In genomic region chr15:7934580-7934979, GRCm38 (mm10) we compare ENCODE assay signal across 11 mouse cellular contexts.
DNase-seq lines count a peak whose midpoint lies in the region; ATAC-seq and TF ChIP-seq lines count a peak whose summit lies in the region.
"Had no signal": no experiment of that assay in that cellular context is flagged by ENCODE, and none has a peak within 500 bp of the region (broad histone marks: within the 10 kb centered on the region; RNA-seq: fewer than 3 reads in every experiment).

No protein-coding gene starts in this region.

- H3K4me2 ChIP-seq in kidney, embryonic 16.5 days (replicated peaks; ENCODE audit: low read depth, low read length): peak overlapping the region; percentile 16
- H3K4me2 ChIP-seq in heart, embryonic 11.5 days: peak overlapping the region; percentile 59
- H3K4me2 ChIP-seq in heart, postnatal 0 days (ENCODE audit: low read depth, low read length): peak overlapping the region; percentile 58

- peaks cover 8% of the 10 kb centered on the region; the same call in 1 of the 2 replicates for H3K4me1 ChIP-seq in kidney, embryonic 16.5 days (ENCODE audit: insufficient read depth, low read length)
- H3K4me1 ChIP-seq in heart, embryonic 11.5 days (ENCODE audit: control insufficient read depth, insufficient read depth, low read length): peaks cover 5% of the 10 kb centered on the region; the same call in 1 of the 2 replicates
- H3K4me1 ChIP-seq in heart, postnatal 0 days (ENCODE audit: control insufficient read depth, insufficient read depth): peaks cover 9% of the 10 kb centered on the region; the same call in 1 of the 2 replicates
- no peaks in the 10 kb centered on the region for H3K4me1 ChIP-seq in cerebellum, adult 2 months (ENCODE audit: control insufficient read depth, insufficient read depth, low read length)

- no peak for TF ChIP-seq CTCF in heart, postnatal 0 days (IDR thresholded peaks at IDR 0.05; ENCODE audit: low read depth)
- no peak for TF ChIP-seq CTCF in cerebellum, adult 2 months (IDR thresholded peaks at IDR 0.05; ENCODE audit: borderline replicate concordance, insufficient read depth, low read depth, low read length)

- no peak for TF ChIP-seq POLR2A in cerebellum, adult 2 months (IDR thresholded peaks at IDR 0.05; ENCODE audit: borderline replicate concordance, insufficient read depth, low read length)

- no peak overlapping the region for H3K4me3 ChIP-seq in kidney, embryonic 16.5 days (ENCODE audit: low read length)
- no peak overlapping the region for H3K4me3 ChIP-seq in heart, embryonic 11.5 days (ENCODE audit: low read depth, low read length)
- H3K4me3 ChIP-seq in heart, postnatal 0 days (ENCODE audit: low read depth, low read length): peak overlapping the region; percentile 3; the same call in 1 of the 2 replicates
- no peak overlapping the region for H3K4me3 ChIP-seq in cerebellum, adult 2 months (replicated peaks; ENCODE audit: insufficient read depth, low read depth, low read length)
- H3K4me3 ChIP-seq: forebrain, embryonic 10.5 days had no signal

- no peak overlapping the region for H3K27ac ChIP-seq in kidney, embryonic 16.5 days (ENCODE audit: low read length)
- no peak overlapping the region for H3K27ac ChIP-seq in heart, embryonic 11.5 days (ENCODE audit: low read depth, low read length)
- no peak overlapping the region for H3K27ac ChIP-seq in heart, postnatal 0 days (ENCODE audit: low read depth)
- H3K27ac ChIP-seq in cerebellum, adult 2 months (ENCODE audit: insufficient read depth, low read length): no peak overlapping the region

- no peak for TF ChIP-seq EP300 in heart, postnatal 0 days (IDR thresholded peaks at IDR 0.05; ENCODE audit: low read depth)

- no peaks in the 10 kb centered on the region for H3K27me3 ChIP-seq in kidney, embryonic 16.5 days (ENCODE audit: insufficient read depth, low read length)
- no peaks in the 10 kb centered on the region for H3K27me3 ChIP-seq in heart, embryonic 11.5 days (ENCODE audit: control insufficient read depth, insufficient read depth, low read length)
- H3K27me3 ChIP-seq in heart, postnatal 0 days (ENCODE audit: control insufficient read depth, insufficient read depth, low read length): no peaks in the 10 kb centered on the region
- no peaks in the 10 kb centered on the region for H3K27me3 ChIP-seq in cerebellum, adult 2 months (ENCODE audit: control insufficient read depth, insufficient read depth, low read length)

- 44% methylated on average over 4 of the region's 4 CpGs for WGBS in kidney, embryonic 16.5 days
- WGBS in heart, embryonic 11.5 days (ENCODE audit: insufficient replicate concordance): 31% methylated on average over 4 of the region's 4 CpGs
- 15% methylated on average over 4 of the region's 4 CpGs for WGBS in heart, postnatal 0 days
- WGBS in cerebellum, adult 2 months: 52% methylated on average over 4 of the region's 4 CpGs

- ATAC-seq in kidney, embryonic 16.5 days (ENCODE audit: low FRiP score, low TSS enrichment): no peak
- ATAC-seq in heart, embryonic 11.5 days (replicated peaks; ENCODE audit: insufficient number of reproducible peaks, low FRiP score, low TSS enrichment): no peak
- ATAC-seq in heart, postnatal 0 days (ENCODE audit: insufficient read depth, low read depth): peak; percentile 33; the same call in 1 of the 2 replicates

- H3K36me3 ChIP-seq in kidney, embryonic 16.5 days (ENCODE audit: insufficient read depth, low read length): no peaks in the 10 kb centered on the region
- no peaks in the 10 kb centered on the region for H3K36me3 ChIP-seq in heart, embryonic 11.5 days (ENCODE audit: control insufficient read depth, insufficient read depth, low read length)
- no peaks in the 10 kb centered on the region for H3K36me3 ChIP-seq in heart, postnatal 0 days (replicated peaks; ENCODE audit: control insufficient read depth, insufficient read depth, low read length)
- H3K36me3 ChIP-seq: forebrain, embryonic 10.5 days had no signal

- no peak for DNase-seq in kidney, adult 11 months
- DNase-seq in heart, postnatal 0 days (ENCODE audit: low spot score): peak; percentile 8
- peak; percentile 1 for DNase-seq in lung, postnatal 14 days
- DNase-seq in right cerebral cortex, postnatal 4 days: no peak
- DNase-seq in cerebellum, adult 2 months: no peak
- DNase-seq: cerebellum, adult 11 months; kidney, adult 9 months; liver had no signal

- no peak overlapping the region for H3K9ac ChIP-seq in kidney, embryonic 16.5 days (replicated peaks; ENCODE audit: low read length)
- no peak overlapping the region for H3K9ac ChIP-seq in heart, embryonic 11.5 days (ENCODE audit: low read depth, low read length)
- H3K9ac ChIP-seq in heart, postnatal 0 days (replicated peaks; ENCODE audit: low read depth, low read length): no peak overlapping the region

- H3K9me3 ChIP-seq in kidney, embryonic 16.5 days (ENCODE audit: low read length): no peaks in the 10 kb centered on the region
- no peaks in the 10 kb centered on the region for H3K9me3 ChIP-seq in heart, embryonic 11.5 days (replicated peaks; ENCODE audit: control insufficient read depth, low read length)
- no peaks in the 10 kb centered on the region for H3K9me3 ChIP-seq in heart, postnatal 0 days (replicated peaks; ENCODE audit: control insufficient read depth, low read length)
- H3K9me3 ChIP-seq: forebrain, embryonic 10.5 days had no signal

Comparison
In these comparisons a context has a peak if more than half of its experiments do, and no peak if none do; other contexts are left out.
1. DNase-seq: peak in heart, postnatal 0 days (single experiment) and lung, postnatal 14 days (single experiment); none in kidney, adult 11 months (single experiment), right cerebral cortex, postnatal 4 days (single experiment) and cerebellum, adult 2 months (0 of 2).
2. Peak in every context shown above with its lines, with median percentiles within 50 percentile points of each other: H3K4me2 ChIP-seq.